Mouse (Mus musculus) yolk sac, embryonic 10.5 days (tissue): Measurements from ENCODE around the gene Adcy1.
A peak's percentile ranks its signal among the peaks of the same experiment; 100 is the strongest.

Source experiments
- DNase-seq: peaks from one replicate; pipeline ENCODE4 v3.0.0-alpha.2; 2017; ENCODE audit warnings: low spot score

Adcy1 gene

DNA sequence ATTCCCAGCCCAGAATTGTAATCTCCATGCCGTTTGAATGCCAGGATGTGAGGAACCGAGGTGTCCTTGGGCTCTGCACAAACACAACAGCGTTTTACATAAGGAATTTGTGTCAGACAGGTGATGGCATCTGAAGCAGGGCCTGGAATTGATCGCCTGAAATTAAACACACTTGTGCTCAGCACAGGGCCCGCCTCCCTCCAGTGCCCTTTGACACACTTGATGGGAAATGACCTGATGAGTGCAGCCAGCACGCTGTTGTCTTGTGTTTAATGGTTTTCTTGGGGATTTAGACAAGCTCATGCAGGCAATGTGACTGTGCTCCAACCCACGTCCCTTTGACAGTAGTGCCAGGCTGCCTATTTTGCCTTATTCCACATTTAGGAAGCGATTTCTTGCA is 124.2 kb downstream of the Adcy1 start:
- DNase-seq: no peak

GRCm38 (mm10) chr11:7188469-7188868 is 125.2 kb downstream of the Adcy1 start, which contains the start of gene Gm11985:
TSS of gene Gm11985 (minus strand) at chr11:7188569.
- no peak for DNase-seq

DNA sequence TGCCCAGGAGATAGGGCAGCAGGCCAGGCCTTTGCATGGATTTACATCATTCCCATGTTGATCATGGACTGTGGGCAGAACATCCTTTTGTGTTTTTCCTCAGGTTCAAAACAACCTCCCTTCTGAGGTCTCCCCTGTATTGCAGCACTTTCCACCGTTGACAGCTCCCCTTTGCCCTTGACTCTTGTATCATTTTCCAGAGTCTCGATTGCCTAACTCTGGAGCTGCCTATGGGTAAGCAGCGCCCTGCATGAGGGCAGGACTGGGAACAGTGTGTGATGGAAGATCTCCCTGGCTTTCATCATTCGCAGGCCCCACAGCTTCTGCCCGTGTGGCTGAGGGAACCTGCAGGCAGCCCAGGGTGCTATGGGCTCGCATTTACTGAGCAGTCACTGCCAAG is 129.4 kb downstream of the Adcy1 start:
- DNase-seq: no peak

DNA sequence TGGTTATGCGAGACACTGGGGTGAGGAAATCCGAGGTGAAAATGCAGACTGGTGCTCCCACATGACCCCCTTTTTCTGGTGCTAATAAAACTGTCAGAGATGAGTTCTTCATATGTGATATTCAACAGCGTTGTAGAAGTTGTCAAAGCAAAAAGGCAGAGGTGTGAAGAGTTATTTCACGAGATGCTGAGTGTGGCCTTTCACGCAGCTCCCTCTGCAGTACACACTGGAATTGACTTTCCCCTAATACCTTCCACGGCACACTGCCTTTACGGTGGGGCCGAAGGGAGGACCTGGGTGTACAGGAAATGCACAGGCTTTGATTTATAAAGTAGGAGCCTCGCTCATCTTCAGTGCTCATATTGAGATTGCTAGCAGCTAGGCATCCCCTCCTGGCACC is 129.8 kb downstream of the Adcy1 start:
- no peak for DNase-seq

- no peak for DNase-seq
Observed at GRCm38 (mm10) chr11:7194432-7195311, 131.4 kb downstream of the Adcy1 start.

DNA sequence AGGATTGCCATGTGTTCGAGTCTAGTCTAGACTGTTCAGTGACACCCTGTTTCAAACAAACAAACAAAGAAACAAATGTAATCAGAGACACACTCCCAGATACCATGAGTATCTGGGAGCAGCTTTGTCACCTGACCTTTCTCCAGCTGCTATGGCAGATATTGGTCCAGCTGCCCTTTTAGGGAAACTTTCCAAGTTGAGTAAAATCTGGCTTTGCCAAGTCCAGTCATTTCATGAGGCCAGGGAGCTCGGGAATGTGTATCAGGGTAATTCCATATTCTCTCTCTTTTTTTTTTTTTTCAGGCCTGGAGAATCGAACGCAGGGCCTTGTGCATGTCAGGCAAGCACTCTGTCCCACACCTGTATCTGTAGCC is 132.0 kb downstream of the Adcy1 start:
- no peak for DNase-seq

- DNase-seq: peak; percentile 87
Observed at GRCm38 (mm10) chr11:7197491-7197941, 134.2 kb downstream of the Adcy1 start, which contains the start of gene Igfbp1. TSS of gene Igfbp1 (plus strand) at chr11:7197782.

DNA sequence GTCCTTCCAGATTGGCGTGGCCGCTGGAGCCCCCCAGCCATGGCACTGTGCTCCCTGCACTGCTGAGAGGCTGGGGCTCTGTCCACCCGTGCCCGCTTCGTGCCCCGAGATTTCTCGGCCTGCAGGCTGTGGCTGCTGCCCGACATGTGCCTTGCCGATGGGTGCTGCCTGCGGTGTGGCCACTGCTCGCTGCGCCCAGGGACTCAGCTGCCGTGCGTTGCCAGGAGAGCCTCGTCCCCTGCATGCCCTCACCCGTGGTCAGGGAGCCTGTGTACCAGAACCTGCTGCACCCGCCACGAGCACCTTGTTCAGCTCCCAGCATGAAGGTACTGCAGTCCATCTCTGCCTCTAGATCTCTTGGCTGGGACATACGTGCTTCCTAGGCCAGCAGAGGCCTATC is 134.7 kb downstream of the Adcy1 start:
- no peak for DNase-seq

- no peak for DNase-seq
Observed at GRCm38 (mm10) chr11:7198481-7199256, 135.4 kb downstream of the Adcy1 start.

- no peak for DNase-seq
Observed at GRCm38 (mm10) chr11:7199736-7200392, 136.6 kb downstream of the Adcy1 start.

DNA sequence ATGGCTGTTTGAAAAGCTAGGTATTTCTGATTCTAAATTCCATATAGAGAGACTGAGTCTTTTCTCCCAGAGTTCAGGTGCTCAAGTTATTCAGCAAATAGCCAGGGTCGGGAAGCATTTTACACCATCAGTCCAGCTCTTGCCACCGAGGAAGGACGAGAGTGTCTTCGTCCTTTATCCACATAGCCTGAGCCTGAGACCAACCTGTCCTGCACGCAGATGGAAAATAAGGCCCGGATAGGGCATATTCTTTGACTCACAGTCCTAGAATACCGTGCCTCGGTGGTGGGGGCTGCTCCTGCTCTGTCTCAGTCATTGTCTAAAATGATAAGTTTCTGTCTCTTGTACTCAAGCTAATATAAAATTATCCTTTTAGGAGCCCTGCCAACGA is 137.1 kb downstream of the Adcy1 start:
- no peak for DNase-seq

- no peak for DNase-seq
Observed at GRCm38 (mm10) chr11:7202206-7202605, 138.9 kb downstream of the Adcy1 start.

DNA sequence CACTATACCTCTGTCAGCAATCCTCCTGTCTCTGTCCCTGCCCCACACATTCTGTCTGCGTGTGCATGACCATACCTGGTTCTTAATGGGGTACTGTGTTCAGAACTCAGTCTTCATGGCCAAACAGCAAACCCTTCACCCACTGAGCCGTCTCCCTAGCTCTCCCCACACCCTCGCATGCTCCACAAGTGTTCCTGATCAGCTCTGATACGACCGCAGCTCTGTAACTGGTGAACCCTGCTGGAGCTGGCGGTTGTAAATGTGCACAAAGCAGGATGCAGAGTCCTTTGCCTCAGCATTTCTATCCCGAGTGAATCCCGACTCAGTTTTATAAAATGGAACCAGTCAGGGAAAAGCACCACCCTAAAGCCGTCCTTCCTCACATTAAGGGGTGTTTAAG is 140.6 kb downstream of the Adcy1 start:
- no peak for DNase-seq

DNA sequence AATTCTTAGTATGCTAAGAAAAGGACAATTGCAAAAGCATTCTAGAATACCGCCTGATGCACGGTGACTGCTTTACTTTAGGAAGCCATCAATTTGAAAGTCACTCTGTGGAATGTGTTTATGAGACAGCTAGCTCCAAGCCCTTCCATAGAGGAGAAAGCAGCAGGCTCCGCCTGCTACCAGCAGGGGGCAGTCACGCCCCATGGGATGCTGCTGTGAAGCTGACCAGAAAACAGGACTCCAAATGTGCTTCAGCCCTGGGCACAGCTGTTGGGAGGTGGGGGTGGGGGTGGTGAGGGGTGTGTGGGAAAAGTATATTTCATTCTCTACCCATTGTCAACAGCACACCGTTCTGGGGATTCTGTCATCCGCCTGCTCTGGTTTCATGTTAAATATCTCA is 147.1 kb downstream of the Adcy1 start:
- no peak for DNase-seq

GRCm38 (mm10) chr11:7211211-7211610 is 147.9 kb downstream of the Adcy1 start:
- no peak for DNase-seq

- DNase-seq: no peak
Observed at GRCm38 (mm10) chr11:7212126-7212798, 149.0 kb downstream of the Adcy1 start.

DNA sequence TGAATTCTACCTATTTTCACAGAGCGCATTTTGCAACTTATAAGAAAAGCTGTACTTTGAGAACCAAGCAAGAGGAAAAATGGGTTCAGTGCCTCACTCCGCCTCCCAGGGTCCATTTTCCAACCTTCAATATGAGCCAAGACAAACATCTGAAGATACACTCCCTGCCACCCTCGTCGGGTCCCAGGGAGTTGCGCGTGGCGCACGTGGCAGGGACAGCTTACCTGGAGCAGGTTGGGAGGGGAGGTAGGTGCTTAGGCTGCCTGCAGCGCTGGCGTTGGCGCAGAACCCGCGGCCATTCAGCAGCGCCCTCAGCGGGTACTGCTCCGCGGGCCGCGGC is 149.8 kb downstream of the Adcy1 start:
- DNase-seq: no peak

DNA sequence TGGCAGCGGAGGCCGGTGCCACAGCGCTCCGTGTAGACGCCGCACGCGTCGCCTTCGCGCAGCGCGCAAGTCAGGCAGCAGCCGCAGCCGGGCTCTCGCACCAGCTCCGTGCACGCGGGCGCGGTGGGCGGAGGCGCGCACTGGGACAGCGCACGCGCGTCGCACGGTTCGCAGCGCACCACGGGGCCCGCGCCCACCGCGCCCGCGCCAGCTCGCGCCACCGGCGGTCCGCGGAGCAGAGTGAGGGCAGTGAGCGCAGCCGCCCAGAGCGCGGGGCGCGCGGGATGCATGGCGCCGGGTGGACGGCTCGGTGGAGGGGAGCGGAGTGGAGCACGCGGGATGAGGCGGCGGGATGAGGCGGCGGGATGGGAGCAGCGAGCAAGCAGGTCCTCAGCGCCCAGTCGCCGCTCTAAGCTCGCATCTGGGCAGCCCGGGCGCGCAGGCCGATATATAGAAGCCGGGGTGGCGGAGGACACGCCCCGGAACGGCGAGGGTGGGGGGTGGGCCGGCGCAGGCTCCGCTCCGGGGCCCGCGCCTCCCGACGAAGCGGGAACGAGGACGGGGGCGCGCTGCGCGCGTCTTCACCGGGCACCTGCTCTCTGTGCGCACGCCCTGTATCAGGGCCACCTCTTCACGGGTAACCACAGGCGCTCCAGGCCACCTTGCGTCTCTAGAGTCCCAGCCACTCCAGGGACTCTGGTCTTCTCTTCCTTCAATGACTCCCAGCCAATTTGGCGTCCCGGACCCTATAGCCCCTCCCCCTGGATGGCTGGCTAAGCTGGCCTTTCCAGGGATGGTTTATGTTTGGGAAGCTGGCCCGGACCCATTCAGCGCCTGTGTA is 150.4 kb downstream of the Adcy1 start, which contains the start of gene Igfbp3:
Gene Igfbp3, minus strand, starts transcription at position 423 of the 841 bp plus-strand sequence.
- no peak for DNase-seq

GRCm38 (mm10) chr11:7214342-7214660 is 151.0 kb downstream of the Adcy1 start:
- no peak for DNase-seq

GRCm38 (mm10) chr11:7214761-7215160 is 151.5 kb downstream of the Adcy1 start:
- DNase-seq: no peak

DNA sequence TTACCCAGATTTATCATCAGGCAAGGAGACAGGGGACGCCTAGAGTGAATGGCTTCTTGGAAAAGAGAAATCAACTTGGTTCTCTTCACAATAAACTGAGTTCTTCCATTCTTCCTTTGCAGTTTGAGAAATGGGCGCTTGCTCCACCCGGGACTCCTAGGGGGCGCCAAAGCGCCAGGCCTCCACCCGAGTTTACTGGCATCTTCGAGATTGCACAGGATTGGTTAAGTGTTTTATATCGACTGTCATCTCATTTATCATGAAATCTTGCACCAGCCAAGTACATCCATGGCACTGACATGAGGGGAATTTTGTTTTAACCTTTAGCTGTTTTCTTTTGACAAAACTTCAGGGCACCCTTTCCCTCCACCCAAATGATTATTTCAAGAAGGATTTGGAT is 152.4 kb downstream of the Adcy1 start:
- DNase-seq: no peak
